Mouse (Mus musculus) urinary bladder, postnatal 36 days (tissue): ENCODE results near the gene Car15.

Experiments used
- DNase-seq, 2 experiments: peaks; one replicate each; pipeline ENCODE4 v3.0.0; 2022; ENCODE audit warnings: low spot score in 2 of 2, mixed read lengths in 1 of 2

Gene Car15

GRCm38 (mm10) chr16:17833321-17833680 lies 4.9 kb downstream of the Car15 start:
- DNase-seq = no peak

DNA sequence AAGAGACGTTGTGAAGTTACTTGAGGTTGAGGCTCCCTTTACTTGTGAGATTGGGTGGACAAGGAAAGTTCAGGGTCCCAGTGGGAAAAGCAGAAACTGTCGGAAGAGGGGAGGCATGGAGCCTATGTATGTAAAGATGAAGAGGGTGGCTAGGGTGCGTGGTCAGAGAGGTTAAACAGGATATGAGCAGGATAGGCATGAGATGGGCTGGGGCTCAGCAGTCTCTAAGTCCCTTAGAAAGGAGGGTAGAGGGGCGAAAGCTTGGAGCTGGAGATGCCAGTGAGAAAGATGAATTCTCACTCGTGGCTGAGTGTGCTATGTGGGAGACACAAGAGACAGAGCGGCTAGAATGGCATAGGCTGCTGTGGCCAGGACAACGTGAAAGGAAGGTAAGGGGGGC lies 5.3 kb downstream of the Car15 start, which contains the start of gene B830017H08Rik:
Gene B830017H08Rik (plus strand): TSS at position 301 of the 400 bp plus-strand sequence.
- no peak for DNase-seq

- no peak for DNase-seq
These were observed 6.4 kb downstream of the Car15 start for GRCm38 (mm10) chr16:17831781-17832180.

DNA sequence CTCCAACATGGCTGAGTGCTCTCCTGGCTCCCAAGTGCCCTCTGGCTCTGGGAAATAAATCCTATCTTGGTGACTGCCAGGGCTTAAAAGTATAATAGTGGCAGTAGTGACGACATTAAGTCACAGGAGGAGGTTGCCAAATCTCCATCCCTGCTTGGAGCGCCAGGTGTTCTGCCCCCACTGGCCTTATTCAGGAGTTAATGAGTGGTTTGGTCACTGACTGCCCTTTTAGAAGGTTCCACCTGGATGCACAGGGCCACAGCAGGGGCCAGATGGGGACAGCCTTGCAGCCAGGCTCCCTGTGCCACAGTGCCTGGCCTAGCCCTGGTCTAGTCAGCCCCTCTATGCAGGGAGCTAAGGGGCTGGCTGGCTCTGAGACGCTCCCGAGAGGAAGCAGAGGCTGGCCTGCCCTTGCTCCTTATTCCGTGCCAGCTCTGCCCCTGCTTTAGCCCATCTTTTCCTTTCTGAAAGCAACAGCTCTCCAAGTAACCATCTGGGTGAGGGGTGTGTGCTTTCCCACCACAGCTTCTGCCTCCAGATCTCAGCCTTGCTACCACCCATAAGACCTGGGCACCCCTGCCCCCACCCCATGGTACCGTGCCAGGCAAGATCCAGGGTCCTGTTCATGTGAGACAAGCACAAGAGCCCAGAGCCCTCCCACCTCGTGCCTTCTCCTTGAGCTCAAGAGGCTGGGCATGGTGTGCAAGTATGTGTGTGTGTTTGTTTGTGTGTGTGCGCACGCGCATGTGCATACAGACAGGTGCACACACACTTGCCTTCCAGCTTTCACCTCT lies 7.6 kb downstream of the Car15 start:
- no peak for DNase-seq

DNA sequence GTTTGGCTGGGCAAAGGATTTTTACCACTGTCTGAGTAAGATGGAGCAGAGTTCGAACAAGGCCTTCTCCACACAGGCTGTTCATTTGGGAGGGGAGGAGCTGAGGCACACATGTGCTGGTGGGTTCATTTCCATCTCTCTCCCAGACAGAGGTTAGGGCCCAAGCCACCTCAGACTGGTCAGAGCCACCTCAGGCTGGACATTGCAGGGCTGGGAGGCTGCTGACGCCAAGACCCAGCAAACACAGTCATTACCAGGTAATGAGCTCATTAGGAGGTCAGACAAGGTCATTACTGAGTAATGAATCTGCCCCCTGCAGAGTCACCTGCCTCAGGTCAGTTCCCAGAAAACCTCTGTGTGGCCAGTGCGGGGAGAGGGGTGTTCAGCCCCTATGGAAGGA lies 9.3 kb downstream of the Car15 start:
- no peak for DNase-seq

DNA sequence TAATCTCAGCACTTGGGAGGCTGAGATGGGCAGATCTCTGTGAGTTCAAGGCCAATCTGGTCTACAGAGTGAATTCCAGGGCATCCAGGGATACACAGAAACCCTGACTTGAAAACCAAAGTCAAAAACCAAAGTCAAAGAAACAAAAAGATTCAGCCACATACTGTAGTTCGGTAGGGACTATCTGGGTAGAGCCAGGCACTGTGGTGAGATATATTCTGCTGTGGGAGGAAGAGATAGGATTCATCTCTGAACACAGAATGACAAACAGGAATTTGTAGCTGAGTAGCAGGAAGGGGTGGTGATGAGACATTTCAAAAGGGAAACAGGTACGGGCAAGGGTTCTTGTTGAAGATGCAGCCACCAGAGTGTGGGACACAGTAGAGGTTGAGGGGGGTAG lies 9.9 kb downstream of the Car15 start:
- no peak for DNase-seq

DNA sequence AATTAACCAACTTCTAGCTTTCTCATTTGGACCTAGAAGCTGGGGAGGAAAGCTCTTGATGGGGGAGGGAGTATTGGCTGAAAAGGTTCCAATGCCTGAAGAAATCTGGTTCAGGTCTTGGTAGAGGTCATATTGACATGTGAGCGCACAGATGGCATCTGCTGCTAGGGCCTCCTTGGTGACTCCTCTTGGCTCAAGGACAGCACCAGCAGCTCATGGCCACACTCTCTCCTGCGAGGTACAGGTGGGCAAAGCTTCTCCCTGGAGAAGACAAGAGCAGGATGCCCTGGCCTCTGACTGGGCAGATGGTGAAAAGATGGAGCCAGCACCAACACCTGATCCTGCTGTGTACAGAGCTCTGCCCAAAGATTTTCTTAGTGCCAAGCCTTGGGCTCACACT lies 11.7 kb downstream of the Car15 start:
- no peak for DNase-seq

DNA sequence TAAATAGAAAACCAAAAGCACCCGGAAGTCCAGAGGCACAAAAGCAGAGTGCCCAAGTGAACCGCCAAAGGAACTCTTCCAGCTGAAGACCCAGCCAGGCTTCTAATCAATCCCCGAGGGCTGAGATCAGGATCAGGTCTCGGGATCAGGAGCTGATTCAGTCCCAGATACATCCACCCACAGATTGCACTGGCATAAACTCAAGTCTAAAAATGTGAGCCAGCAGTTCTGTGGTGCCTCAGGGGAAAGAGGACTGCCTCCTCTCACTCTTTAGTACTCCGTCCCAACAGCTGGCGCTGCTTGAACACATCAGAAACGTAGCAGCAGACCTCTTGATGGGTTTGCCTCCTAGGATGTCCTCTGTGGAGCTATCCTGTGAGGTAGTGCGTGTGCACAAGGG lies 21.6 kb downstream of the Car15 start:
- DNase-seq = no peak

DNA sequence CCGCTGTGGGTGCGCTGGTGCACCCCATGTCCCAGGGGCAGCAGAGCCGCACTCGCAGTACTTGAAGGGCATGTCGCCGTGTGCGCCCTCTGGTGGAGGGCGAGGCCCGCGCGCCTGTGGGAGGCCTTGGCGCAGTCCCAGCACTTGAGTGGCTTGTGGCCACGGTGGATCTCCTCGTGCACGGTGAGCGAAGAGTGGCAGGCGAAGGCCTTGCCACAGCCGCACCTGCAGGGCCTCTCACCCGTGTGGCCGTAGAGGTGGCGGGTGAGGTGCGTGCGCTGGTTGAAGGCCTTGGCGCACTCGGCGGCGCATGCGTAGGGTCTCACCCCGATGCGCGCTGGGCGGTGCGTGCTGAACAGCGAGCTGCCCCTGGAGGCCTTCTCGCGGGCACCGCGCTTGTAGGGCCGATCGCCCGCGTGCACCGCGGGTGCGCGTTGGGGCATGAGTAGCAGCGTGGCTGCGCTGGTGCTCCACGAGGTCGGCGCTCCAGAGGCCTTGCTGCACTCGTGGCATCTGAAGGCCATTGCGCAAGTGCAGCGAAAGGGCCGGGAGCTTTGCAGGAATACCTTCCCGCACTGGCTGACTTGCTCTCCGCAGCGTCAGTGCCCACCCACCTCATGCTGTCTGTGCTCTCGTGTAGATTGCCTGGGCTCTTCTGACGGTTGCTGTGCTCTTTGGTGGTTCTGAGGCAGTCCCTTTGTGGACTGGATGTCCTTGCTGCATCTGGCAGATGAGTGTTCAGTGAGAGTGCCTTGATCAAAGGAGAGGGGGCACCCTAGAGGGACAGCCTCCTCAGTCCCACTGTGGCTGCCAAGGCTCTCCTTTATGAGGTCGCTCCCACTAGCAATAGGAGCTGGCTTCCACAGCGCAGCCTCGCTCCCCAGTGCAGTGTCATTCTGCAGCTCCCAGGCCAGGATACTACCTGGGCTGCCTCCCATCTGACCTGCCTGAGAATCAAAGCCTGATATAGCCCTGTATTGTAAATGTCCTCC lies 22.5 kb downstream of the Car15 start:
- DNase-seq = peak in 1 of 2 experiments; percentile 48

- DNase-seq = no peak
These were observed 25.0 kb downstream of the Car15 start for GRCm38 (mm10) chr16:17813173-17813572.

DNA sequence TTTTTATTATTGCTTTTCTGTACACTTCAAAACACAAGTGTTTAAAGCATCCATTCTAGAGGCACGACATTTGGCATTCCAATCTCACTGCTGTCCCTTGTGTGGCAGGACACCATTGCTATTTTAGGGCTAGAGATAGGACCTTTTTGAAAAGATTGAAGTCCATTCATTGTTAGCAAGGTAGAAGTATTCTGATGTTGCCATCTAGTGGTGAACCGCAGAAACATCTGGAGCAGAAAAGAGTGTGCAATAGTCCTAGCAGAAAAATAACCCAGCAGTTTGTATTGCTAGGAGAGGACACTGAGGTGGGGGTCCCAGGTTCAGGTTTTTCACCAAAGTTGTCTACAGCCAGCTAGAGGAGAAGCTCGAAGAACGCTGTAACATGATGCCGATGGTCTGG lies 26.0 kb downstream of the Car15 start:
- no peak for DNase-seq

DNA sequence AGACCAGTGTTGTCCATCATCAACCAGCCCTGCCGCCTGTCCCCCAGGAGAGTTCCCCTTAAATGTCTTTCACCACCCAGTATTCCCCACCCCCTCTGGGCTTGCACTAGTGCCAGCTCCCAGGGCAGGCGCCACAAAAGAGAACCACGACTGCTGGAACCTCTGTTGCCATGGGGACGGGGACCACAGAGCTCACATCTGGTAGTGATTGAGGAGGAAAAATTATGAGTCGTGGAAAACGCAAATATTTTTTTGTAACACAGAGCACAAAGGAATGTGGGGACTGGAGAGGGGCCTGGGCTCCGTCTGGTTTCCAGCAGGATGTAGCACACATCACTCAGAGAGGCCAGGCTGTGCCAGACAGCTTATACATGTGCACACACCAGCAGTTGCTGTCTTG lies 28.5 kb downstream of the Car15 start:
- DNase-seq = no peak

DNA sequence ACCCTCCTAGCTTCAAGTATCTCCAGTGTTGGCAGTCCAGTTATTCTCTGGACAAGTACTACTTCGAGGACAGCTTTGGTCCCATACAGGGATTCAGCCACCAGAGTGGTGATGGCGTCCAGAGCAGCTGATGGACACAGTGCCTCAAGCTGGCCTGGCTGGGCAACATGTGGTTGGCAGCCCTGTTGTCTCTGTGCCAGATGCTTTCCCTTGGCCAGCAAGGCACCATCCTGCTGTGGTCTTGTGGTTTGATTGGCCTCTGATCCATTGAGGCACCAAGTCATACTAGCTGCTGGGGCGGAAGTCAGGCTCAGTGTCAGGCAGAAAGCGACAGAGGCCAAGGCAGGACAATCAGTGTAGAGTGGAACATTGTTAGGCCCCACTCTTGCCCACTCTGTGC lies 29.0 kb downstream of the Car15 start:
- no peak for DNase-seq

- DNase-seq = peak; percentile 47 to 80
These were observed 30.8 kb downstream of the Car15 start for GRCm38 (mm10) chr16:17807192-17808009.

GRCm38 (mm10) chr16:17806581-17807191 lies 31.5 kb downstream of the Car15 start:
- no peak for DNase-seq

- DNase-seq = no peak
These were observed 33.2 kb downstream of the Car15 start for GRCm38 (mm10) chr16:17804982-17805381.

DNA sequence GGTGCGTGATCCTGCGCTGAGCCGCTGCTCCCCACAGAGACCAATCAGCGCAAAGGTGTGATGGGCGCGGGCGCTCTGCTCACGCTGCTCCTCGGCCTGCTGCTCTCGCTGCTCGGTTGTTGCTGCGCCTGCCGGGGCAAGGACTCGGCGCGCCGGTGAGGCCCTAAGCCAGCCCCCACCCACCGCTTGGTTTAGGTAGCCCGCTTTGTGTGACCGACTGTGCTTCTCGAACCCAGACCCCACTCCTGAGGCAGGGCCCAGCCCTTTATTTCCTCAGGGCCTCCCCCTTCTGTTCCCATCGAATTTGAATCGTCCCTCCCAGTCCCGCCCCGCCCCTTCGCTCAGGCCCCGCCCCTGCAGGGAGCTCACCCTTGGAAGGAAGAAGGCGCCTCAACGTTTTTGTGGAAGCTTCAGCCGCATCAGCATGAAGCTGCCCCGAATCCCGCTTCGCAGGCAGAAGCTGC lies 33.7 kb downstream of the Car15 start:
- DNase-seq = no peak

DNA sequence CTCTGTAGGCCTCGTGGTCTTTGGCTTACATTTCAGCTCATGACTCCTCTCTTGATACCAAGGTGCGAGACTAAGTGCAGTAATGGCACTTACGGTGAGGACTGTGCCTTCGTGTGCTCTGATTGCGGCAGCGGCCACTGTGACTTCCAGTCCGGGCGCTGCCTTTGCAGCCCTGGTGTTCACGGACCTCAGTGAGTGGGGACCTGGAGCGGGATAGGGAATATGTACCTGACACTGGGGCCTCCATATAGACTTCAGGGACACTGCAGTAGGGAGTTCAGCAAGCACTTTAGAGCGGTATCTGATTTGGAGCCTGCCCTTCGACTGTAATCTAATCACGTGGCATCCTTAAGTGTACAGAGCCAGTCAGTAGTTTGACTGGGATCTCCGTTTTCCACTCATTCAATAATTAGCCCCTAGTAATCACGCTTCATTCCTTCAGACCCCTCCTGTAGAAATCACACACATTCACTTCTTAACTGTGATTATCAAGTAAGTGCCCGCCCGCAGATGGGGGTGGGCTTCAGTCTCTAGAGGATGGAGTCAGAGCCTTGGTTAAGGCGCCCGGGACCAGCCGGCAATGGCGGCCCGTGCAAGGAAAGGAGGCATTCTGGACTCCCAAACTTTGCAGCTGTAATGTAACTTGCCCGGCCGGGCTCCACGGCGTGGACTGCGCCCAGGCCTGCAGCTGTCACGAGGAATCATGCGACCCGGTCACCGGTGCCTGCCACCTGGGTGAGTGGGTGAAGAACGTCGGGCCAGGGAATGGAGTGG lies 34.3 kb downstream of the Car15 start:
- DNase-seq = no peak

GRCm38 (mm10) chr16:17802839-17803674 lies 35.1 kb downstream of the Car15 start:
- DNase-seq = peak in 1 of 2 experiments; percentile 21

DNA sequence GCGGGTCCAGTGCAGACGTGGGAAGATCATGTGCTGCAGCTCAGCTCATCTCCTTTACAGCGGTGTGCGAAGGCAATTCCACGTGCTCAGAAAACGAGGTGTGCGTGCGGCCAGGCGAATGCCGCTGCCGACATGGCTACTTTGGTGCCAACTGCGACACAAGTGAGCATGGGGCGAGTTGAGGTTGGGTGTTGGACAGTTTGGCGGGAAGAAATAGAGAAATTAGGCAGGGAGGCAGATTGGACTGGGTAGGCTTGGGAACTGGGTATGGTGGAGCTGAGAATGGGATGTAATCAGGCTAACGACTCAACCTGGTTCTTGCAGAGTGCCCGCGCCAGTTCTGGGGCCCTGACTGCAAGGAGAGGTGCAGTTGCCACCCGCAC lies 35.7 kb downstream of the Car15 start:
- DNase-seq = no peak
